Mouse (Mus musculus) C2C12 (cell line): ENCODE results near the gene Pten. TPM values are rescaled to one million over a fixed set of nuclear protein-coding genes. Genes with fewer than 3 reads are reported as not detected.

Experiments used
- H3K27me3 ChIP-seq: one replicate; pipeline ENCODE4 v1.6.1; 2011; ENCODE audit not compliant: control insufficient read depth, insufficient read depth, insufficient read length
- H3K36me3 ChIP-seq: one replicate; pipeline ENCODE4 v1.6.1; 2011; ENCODE audit not compliant: control insufficient read depth, insufficient read depth
- H3K4me3 ChIP-seq: one replicate; pipeline ENCODE4 v1.5.1; 2011; ENCODE audit warnings: mild to moderate bottlenecking, control low read depth; ENCODE audit not compliant: poor library complexity, insufficient read depth, severe bottlenecking
- H3K79me2 ChIP-seq: one replicate; pipeline ENCODE4 v1.6.1; 2011; ENCODE audit not compliant: control insufficient read depth, insufficient read depth
- H3K79me3 ChIP-seq: one replicate; pipeline ENCODE4 v1.6.1; 2011; ENCODE audit warnings: low read depth, control low read depth
- H3ac ChIP-seq: one replicate; pipeline ENCODE3; 2011; ENCODE audit warnings: low read depth; ENCODE audit not compliant: control insufficient read depth, insufficient read length
- CEBPB ChIP-seq: IDR thresholded peaks from one replicate; pipeline ENCODE4 v1.6.1; 2011; ENCODE audit warnings: low read depth, mild to moderate bottlenecking, control low read depth, moderate library complexity
- CTCF ChIP-seq: IDR thresholded peaks from one replicate; pipeline ENCODE4 v1.5.1; 2011; ENCODE audit not compliant: control insufficient read depth, insufficient read depth, insufficient read length
- FOSL1 ChIP-seq: IDR thresholded peaks from one replicate; pipeline ENCODE4 v1.8.0; 2011; ENCODE audit warnings: mild to moderate bottlenecking, low read length; ENCODE audit not compliant: poor library complexity, insufficient read depth, severe bottlenecking
- MAX ChIP-seq: IDR thresholded peaks from one replicate; pipeline ENCODE4 v1.6.1; 2011; ENCODE audit warnings: mild to moderate bottlenecking, control low read depth
- MYOD1 ChIP-seq: IDR thresholded peaks from one replicate; pipeline ENCODE4 v1.6.1; 2011; ENCODE audit warnings: low read depth; ENCODE audit not compliant: control insufficient read depth, insufficient read length
- MYOG ChIP-seq: IDR thresholded peaks from one replicate; pipeline ENCODE4 v1.6.1; 2011; ENCODE audit not compliant: control insufficient read depth, insufficient read length; ENCODE audit errors: extremely low read depth
- USF1 ChIP-seq: IDR thresholded peaks from one replicate; pipeline ENCODE4 v1.6.1; 2011; ENCODE audit warnings: low read depth, mild to moderate bottlenecking, control low read depth, moderate library complexity
- polyA plus RNA-seq: library from polyadenylated mRNA; unstranded; fragments of >200 nt; fragmentation: generic; extraction: Trizol; gene quantifications from one replicate; pipeline ENCODE4 v1.2.1, GENCODE M21; 2012; ENCODE audit warnings: missing spikeins

Pten gene
- polyA plus RNA-seq, 1 experiment, result 9.6 TPM

DNA sequence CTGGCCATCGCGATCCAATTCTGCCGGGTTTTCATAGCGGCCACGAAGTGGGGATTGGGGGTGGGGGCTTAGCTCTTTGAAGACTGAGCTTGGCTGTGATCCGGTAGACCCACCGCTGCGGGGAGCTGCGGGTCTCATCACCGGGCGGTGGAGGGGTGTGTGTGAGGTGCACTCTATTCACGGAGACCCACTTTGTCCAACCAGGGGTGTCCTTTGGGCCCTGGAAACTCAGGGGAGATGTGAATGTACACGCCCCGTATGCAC is 729 bp upstream of the Pten start:
- Histone ChIP-seq H3K79me2 (peaks cover 41% of the 10 kb centered on the region), H3K79me3 (peaks cover 36% of the 10 kb centered on the region)
- TF ChIP-seq MAX (no peak), CTCF (no peak), MYOG (no peak), MYOD1 (no peak), FOSL1 (no peak), CEBPB (no peak), USF1 (no peak)

DNA sequence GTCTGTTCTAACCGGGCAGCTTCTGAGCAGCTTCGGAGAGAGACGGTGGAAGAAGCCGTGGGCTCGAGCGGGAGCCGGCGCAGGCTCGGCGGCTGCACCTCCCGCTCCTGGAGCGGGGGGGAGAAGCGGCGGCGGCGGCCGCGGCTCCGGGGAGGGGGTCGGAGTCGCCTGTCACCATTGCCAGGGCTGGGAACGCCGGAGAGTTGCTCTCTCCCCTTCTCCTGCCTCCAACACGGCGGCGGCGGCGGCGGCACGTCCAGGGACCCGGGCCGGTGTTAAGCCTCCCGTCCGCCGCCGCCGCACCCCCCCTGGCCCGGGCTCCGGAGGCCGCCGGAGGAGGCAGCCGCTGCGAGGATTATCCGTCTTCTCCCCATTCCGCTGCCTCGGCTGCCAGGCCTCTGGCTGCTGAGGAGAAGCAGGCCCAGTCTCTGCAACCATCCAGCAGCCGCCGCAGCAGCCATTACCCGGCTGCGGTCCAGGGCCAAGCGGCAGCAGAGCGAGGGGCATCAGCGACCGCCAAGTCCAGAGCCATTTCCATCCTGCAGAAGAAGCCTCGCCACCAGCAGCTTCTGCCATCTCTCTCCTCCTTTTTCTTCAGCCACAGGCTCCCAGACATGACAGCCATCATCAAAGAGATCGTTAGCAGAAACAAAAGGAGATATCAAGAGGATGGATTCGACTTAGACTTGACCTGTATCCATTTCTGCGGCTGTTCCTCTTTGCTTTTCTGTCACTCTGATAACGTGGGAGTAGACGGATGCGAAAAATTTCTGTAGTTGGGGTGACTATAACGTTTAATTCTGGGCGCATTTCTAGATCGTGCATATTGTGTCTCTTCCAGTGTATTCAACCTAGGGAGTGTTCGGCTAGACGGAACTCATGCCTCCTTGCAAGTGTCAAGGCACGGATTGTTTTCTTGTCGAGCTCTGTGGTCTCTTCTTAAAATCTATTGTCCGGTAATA is 815 bp downstream of the Pten start:
- TF ChIP-seq FOSL1 (no peak), CEBPB (no peak), USF1 (no peak), MAX (no peak)
- H3K79me3 ChIP-seq, result peaks cover 49% of the 10 kb centered on the region
- peak overlapping the region; percentile 42 for H3ac ChIP-seq
- no peaks in the 10 kb centered on the region for H3K27me3 ChIP-seq
- peak overlapping the region; percentile 74 for H3K4me3 ChIP-seq
- H3K36me3 ChIP-seq, result peaks cover 15% of the 10 kb centered on the region
- H3K79me2 ChIP-seq, result peaks cover 57% of the 10 kb centered on the region

More for the DNA sequence above, 729 bp upstream of the Pten start:
- Histone ChIP-seq H3K4me3 (peak overlapping the region; percentile 53), H3K27me3 (no peaks in the 10 kb centered on the region), H3K36me3 (peaks cover 5% of the 10 kb centered on the region), H3ac (peak overlapping the region; percentile 66)

DNA sequence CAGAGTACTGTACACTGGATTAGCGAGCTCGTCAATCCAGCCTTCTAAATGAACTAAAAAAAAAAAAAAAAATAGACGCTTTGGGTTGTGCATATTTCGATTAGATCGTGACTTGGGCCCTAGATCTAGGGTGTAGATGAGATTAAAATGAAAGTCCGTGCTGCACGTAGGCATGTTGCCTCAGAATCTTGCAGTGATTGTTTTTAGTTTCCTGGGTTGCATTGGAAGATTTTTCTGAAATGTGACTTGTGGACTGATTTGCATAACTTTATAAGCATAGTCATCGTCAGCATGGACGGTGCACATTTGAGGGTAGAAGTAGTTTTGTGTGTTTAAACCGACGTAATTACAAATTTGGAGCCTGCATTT is 1.5 kb downstream of the Pten start:
- Histone ChIP-seq H3K4me3 (peak overlapping the region; percentile 74), H3ac (peak overlapping the region; percentile 60), H3K27me3 (no peaks in the 10 kb centered on the region), H3K79me2 (peaks cover 64% of the 10 kb centered on the region), H3K79me3 (peaks cover 56% of the 10 kb centered on the region), H3K36me3 (peaks cover 22% of the 10 kb centered on the region)
- no peak for TF ChIP-seq USF1
- no peak for TF ChIP-seq MAX
- no peak for TF ChIP-seq CTCF
- no peak for TF ChIP-seq FOSL1
- TF ChIP-seq MYOG, result no peak
- no peak for TF ChIP-seq CEBPB
- TF ChIP-seq MYOD1, result no peak

DNA sequence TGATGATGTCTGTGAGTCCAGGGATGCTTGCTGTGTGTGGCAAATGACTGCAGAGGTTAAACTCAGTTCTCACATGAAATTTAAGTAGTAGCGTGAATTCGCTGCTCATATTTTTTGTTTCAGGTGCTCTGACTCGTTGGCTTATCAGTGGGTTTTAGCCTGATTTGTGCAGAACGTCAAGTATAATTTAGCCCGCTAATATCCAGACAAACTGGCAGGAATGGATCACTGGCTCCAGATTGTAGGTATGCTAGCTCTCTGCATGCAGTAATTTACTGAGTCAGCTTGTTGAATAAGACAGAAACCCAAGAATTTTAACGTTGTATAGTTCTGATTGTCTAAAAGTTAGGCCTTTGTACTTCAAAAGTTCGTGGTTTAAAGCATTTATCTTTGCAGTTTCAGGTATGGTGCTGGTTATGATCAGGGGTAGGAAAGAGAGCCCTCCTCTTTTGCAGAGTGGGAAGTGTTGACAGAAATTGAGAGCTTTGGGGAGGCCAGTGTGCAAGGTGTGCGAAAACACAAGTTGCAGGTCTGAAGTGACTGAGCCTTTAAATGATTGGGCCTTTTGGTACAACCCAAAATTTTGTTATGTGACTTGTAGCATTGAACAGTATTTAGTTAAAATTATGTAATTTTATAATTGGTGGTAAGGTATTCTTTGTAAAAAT is 2.2 kb downstream of the Pten start:
- Histone ChIP-seq H3K27me3 (no peaks in the 10 kb centered on the region), H3K79me3 (peaks cover 61% of the 10 kb centered on the region), H3ac (peak overlapping the region; percentile 43), H3K36me3 (peaks cover 26% of the 10 kb centered on the region), H3K79me2 (peaks cover 71% of the 10 kb centered on the region), H3K4me3 (peak overlapping the region; percentile 74)
- TF ChIP-seq FOSL1 (no peak), MAX (no peak), MYOG (no peak), CEBPB (no peak), USF1 (no peak)

DNA sequence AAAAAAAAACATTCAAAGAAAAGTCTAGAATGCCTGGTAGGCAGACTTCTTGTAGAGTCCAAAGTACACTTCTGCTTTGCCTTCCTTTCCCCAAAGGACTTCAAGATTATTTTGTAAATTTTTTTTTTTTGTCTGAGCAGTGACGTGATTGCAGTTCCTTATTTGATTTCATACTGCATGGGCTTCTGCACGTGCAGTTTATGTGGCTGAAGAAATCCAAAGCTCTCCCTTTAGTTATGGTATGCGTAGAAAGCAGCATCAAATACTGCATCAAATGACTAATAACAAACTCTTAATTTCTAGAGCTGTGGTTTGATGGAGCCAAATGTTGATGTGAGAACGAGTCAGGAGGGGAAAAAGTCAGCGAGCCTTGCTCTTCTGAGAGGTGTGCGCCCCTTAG is 3.2 kb downstream of the Pten start:
- Histone ChIP-seq H3K79me2 (peaks cover 81% of the 10 kb centered on the region), H3K27me3 (no peaks in the 10 kb centered on the region), H3ac (no peak overlapping the region), H3K79me3 (peaks cover 70% of the 10 kb centered on the region), H3K36me3 (peaks cover 30% of the 10 kb centered on the region), H3K4me3 (peak overlapping the region; percentile 74)
- TF ChIP-seq CTCF (no peak), CEBPB (no peak), USF1 (no peak), MAX (no peak), MYOG (no peak), FOSL1 (no peak), MYOD1 (no peak)

DNA sequence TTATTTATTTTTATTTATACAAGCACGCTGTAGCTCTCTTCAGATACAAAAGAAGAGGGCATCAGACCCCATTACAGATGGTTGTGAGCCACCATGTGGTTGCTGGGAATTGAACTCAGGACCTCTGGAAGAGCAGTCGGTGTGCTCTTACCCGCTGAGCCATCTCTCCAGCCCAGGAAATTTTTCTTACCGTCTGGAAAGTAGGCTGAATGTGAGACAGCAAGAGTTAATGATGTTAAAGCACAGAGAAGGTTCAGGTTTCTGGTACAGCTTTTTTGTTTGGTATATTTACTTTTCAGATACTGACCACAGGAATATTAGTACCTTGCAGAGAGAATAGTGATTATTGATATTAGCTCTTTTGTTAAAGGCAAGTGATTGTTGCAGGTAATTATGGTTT is 3.9 kb downstream of the Pten start:
- no peak for TF ChIP-seq USF1
- TF ChIP-seq CEBPB, result no peak
- no peak for TF ChIP-seq MYOG
- TF ChIP-seq MYOD1, result no peak
- TF ChIP-seq FOSL1, result no peak
- no peak for TF ChIP-seq MAX
- TF ChIP-seq CTCF, result no peak
- Histone ChIP-seq H3K79me2 (peaks cover 87% of the 10 kb centered on the region), H3K79me3 (peaks cover 76% of the 10 kb centered on the region), H3K27me3 (no peaks in the 10 kb centered on the region), H3ac (no peak overlapping the region), H3K36me3 (peaks cover 35% of the 10 kb centered on the region), H3K4me3 (no peak overlapping the region)
